Mouse (Mus musculus): ENCODE data around the gene Smok3a. TPM values are rescaled to one million over a fixed set of nuclear protein-coding genes. Genes with fewer than 3 reads are reported as not detected.
"Not testable (repeated sequence)": the region's sequence is repeated elsewhere in the genome, so short reads cannot be mapped to it uniquely, and the experiment has no call there.

The Smok3a gene
- polyA plus RNA-seq (2014; fragmentation: Nextera tagmentation; extraction: Ambion mirVana) = not detected in 2 replicates

DNA sequence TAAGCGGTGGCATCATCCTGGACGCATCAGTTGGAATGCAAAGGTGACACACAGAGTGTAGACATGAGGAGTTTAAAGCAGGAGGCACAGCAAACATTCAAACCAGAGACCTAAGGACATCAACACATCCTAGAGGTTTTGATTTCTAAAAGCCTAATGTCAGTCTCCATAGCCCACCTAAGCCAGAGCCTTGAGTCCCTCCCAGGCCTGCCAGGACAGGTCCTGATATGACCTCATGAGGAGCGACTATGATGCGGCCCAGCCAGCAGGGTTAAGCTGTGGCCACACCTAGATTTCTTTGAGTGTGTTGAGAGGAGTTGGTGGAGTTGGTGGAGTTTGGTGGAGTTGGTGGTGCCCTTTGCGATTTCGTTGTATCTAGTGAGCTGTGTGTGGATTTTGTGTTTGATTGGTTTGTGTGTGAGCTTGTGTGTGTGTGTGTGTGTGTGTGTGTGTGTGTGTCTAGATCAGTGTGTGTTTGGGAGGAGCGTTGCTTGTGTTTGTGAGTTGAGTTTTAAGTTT, at the start of gene Smok3a, which contains the start of gene Smok3b:
Gene Smok3a, plus strand, starts transcription at position 301 of the 519 bp plus-strand sequence.
Gene Smok3b, plus strand, starts transcription at position 469 of the 519 bp plus-strand sequence.
- H3K9ac ChIP-seq (ENCODE audit: low read length); H3K9me3 ChIP-seq (ENCODE audit: control insufficient read depth, low read length); ATAC-seq (replicated peaks; ENCODE audit: low FRiP score); DNase-seq (ENCODE audit: low spot score); H3K4me1 ChIP-seq (replicated peaks; ENCODE audit: control insufficient read depth, insufficient read depth, low read length); H3K36me3 ChIP-seq (ENCODE audit: control insufficient read depth, insufficient read depth, low read length); H3K27ac ChIP-seq (ENCODE audit: low read depth, low read length); H3K27me3 ChIP-seq (ENCODE audit: control insufficient read depth, insufficient read depth, low read length); H3K4me3 ChIP-seq (ENCODE audit: low read depth, low read length); H3K4me2 ChIP-seq (ENCODE audit: low read depth, low read length, severe bottlenecking): not testable (repeated sequence)
- WGBS = 89% methylated on average over 3 of the region's 7 CpGs

DNA sequence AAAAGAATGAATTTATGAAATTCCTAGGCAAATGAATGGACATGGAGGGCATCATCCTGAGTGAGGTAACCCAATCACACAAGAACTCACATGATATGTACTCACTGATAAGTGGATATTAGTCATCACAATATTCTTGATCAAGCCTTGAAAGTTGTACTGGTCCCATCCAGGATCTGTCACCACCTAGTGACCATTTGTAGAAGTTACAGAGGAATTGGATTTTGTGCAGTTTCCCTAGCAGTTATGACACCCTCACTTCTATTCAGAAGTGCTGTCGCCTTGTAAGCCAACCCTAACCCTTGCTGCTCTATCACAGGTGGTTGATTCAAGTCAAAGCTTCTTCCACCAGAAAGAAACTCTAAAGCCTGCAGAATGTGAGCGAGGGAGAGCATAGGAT, 47.9 kb upstream of the Smok3a start:
- H3K4me1 ChIP-seq (replicated peaks; ENCODE audit: control insufficient read depth, insufficient read depth, low read length) = no peaks in the 10 kb centered on the region
- DNase-seq (ENCODE audit: low spot score) (no peak), ATAC-seq (replicated peaks; ENCODE audit: low FRiP score) (no peak)
- no peaks in the 10 kb centered on the region for H3K9me3 ChIP-seq (ENCODE audit: control insufficient read depth, low read length)
- 69% methylated on average over 2 of the region's 2 CpGs for WGBS
- no peak overlapping the region for H3K9ac ChIP-seq (ENCODE audit: low read length)
- no peak overlapping the region for H3K4me2 ChIP-seq (ENCODE audit: low read depth, low read length, severe bottlenecking)
- no peak overlapping the region for H3K4me3 ChIP-seq (ENCODE audit: low read depth, low read length)
- H3K27ac ChIP-seq (ENCODE audit: low read depth, low read length) = no peak overlapping the region
- no peaks in the 10 kb centered on the region for H3K27me3 ChIP-seq (ENCODE audit: control insufficient read depth, insufficient read depth, low read length)
- H3K36me3 ChIP-seq (ENCODE audit: control insufficient read depth, insufficient read depth, low read length) = no peaks in the 10 kb centered on the region

DNA sequence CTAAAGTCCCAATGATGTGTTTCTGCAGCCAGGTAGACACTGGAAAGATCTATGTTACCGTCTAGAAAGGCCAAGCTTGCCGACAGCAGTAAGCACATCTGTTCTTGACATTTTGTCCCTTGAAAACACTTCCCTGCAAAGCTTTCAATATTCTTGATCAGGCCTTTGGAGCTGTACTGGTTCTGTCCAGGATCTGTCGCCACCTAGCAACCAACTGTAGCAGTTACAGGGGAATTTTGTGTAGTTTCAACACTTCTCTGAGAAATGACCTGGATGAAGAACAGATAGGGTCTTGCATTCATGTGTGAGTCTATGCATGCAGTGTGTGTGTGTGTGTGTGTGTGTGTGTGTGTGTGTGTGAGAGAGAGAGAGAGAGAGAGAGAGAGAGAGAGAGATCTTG, 47.3 kb upstream of the Smok3a start:
- DNase-seq (ENCODE audit: low spot score) = no peak
- H3K9ac ChIP-seq (ENCODE audit: low read length) = no peak overlapping the region
- H3K27me3 ChIP-seq (ENCODE audit: control insufficient read depth, insufficient read depth, low read length) = no peaks in the 10 kb centered on the region
- 65% methylated on average over 3 of the region's 3 CpGs for WGBS
- H3K4me1 ChIP-seq (replicated peaks; ENCODE audit: control insufficient read depth, insufficient read depth, low read length) = no peaks in the 10 kb centered on the region
- no peaks in the 10 kb centered on the region for H3K9me3 ChIP-seq (ENCODE audit: control insufficient read depth, low read length)
- no peak overlapping the region for H3K4me2 ChIP-seq (ENCODE audit: low read depth, low read length, severe bottlenecking)
- H3K27ac ChIP-seq (ENCODE audit: low read depth, low read length) = no peak overlapping the region
- no peak for ATAC-seq (replicated peaks; ENCODE audit: low FRiP score)
- no peak overlapping the region for H3K4me3 ChIP-seq (ENCODE audit: low read depth, low read length)
- H3K36me3 ChIP-seq (ENCODE audit: control insufficient read depth, insufficient read depth, low read length) = no peaks in the 10 kb centered on the region

DNA sequence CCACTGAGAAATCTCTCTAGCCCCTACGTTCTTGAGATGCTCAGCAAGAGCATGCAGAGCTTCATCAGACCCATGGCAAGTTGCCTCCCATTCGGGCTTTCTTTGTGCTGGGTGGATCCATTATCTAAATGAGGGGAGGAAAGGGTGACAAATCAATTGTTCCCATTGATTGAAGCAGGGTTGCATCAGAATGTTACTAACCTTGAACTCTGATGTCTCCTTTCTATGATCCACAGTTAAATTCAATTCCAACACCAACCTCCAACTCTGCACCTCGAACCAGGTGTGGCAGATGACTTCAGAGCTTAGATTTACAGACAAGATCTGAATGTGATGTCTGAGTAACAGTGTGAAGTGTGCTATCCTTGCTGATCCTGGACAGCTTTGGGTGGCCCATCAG, 46.3 kb upstream of the Smok3a start:
- Histone ChIP-seq H3K4me2 (ENCODE audit: low read depth, low read length, severe bottlenecking) (no peak overlapping the region), H3K9ac (ENCODE audit: low read length) (no peak overlapping the region), H3K27ac (ENCODE audit: low read depth, low read length) (no peak overlapping the region), H3K36me3 (ENCODE audit: control insufficient read depth, insufficient read depth, low read length) (no peaks in the 10 kb centered on the region), H3K4me1 (replicated peaks; ENCODE audit: control insufficient read depth, insufficient read depth, low read length) (no peaks in the 10 kb centered on the region), H3K27me3 (ENCODE audit: control insufficient read depth, insufficient read depth, low read length) (no peaks in the 10 kb centered on the region), H3K9me3 (ENCODE audit: control insufficient read depth, low read length) (no peaks in the 10 kb centered on the region), H3K4me3 (ENCODE audit: low read depth, low read length) (no peak overlapping the region)
- DNase-seq (ENCODE audit: low spot score) (no peak), ATAC-seq (replicated peaks; ENCODE audit: low FRiP score) (no peak)
- 67% methylated on average over 3 of the region's 3 CpGs for WGBS

DNA sequence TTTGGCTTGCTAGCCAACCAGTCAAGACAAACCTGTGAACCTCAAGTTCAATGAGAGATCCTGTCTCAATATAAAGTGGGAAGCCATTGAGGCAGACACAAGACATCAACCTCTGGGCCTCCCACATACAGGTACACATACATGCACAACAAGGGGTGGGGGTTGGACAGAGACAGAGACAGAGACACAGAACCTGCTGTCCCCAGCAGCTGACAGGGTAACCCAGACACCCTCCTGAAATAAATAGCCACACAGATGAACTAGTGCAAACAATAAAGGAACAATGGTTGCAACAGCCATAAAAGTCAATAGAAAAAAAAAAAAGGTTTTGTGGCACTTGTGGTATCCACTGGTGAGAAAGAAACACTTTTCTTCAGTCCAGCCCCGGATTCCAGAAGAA, 45.6 kb upstream of the Smok3a start:
- Histone ChIP-seq H3K36me3 (ENCODE audit: control insufficient read depth, insufficient read depth, low read length) (no peaks in the 10 kb centered on the region), H3K4me1 (replicated peaks; ENCODE audit: control insufficient read depth, insufficient read depth, low read length) (no peaks in the 10 kb centered on the region), H3K9me3 (ENCODE audit: control insufficient read depth, low read length) (no peaks in the 10 kb centered on the region), H3K4me2 (ENCODE audit: low read depth, low read length, severe bottlenecking) (no peak overlapping the region), H3K27ac (ENCODE audit: low read depth, low read length) (no peak overlapping the region), H3K4me3 (ENCODE audit: low read depth, low read length) (no peak overlapping the region), H3K27me3 (ENCODE audit: control insufficient read depth, insufficient read depth, low read length) (no peaks in the 10 kb centered on the region), H3K9ac (ENCODE audit: low read length) (no peak overlapping the region)
- no peak for DNase-seq (ENCODE audit: low spot score)
- WGBS = 78% methylated on average over 1 of the region's 1 CpGs
- no peak for ATAC-seq (replicated peaks; ENCODE audit: low FRiP score)

DNA sequence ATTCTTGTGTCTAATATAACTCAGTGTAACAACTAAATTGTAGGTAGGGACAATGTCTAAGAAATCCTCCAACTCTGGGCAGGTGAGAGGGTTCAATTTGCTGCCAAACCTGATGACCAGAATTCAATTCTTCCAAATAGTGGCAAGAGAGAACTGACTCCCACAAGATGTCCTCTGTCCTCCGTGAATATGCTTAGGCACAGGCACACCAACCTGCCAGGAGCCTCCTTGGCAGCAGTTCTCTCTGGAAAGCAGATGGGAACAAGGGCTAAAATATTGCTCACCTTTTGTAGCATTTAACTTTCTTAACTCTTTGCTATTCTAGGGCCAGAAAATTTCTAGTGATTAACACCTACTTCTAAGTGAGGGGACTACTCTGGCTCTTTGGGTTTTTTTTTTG, 43.8 kb upstream of the Smok3a start:
- Histone ChIP-seq H3K27ac (ENCODE audit: low read depth, low read length) (no peak overlapping the region), H3K36me3 (ENCODE audit: control insufficient read depth, insufficient read depth, low read length) (no peaks in the 10 kb centered on the region), H3K4me1 (replicated peaks; ENCODE audit: control insufficient read depth, insufficient read depth, low read length) (no peaks in the 10 kb centered on the region), H3K4me3 (ENCODE audit: low read depth, low read length) (no peak overlapping the region), H3K4me2 (ENCODE audit: low read depth, low read length, severe bottlenecking) (no peak overlapping the region), H3K9ac (ENCODE audit: low read length) (no peak overlapping the region), H3K27me3 (ENCODE audit: control insufficient read depth, insufficient read depth, low read length) (no peaks in the 10 kb centered on the region), H3K9me3 (ENCODE audit: control insufficient read depth, low read length) (no peaks in the 10 kb centered on the region)
- 34% methylated on average over 1 of the region's 1 CpGs for WGBS
- DNase-seq (ENCODE audit: low spot score) = no peak
- no peak for ATAC-seq (replicated peaks; ENCODE audit: low FRiP score)

DNA sequence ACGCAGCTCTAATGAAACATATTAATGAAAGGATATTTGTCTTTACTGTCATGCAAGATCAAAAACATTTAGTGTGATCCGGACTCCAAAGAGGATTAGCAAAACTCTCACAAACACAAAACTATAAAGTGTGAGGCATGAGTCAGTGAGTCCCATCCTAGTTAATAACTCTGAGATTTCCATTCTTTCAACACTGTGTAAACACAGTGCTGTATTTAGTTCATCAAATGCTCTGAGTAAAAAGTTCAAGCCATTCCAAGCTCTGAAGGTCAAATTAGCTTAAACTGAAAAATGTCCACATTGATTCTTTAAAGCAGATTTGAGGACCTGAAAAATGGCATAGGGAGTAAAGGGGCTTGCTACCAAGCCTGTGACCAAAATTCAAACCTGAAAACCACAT, 42.0 kb upstream of the Smok3a start:
- no peak for DNase-seq (ENCODE audit: low spot score)
- Histone ChIP-seq H3K27me3 (ENCODE audit: control insufficient read depth, insufficient read depth, low read length) (no peaks in the 10 kb centered on the region), H3K4me2 (ENCODE audit: low read depth, low read length, severe bottlenecking) (no peak overlapping the region), H3K27ac (ENCODE audit: low read depth, low read length) (no peak overlapping the region), H3K9me3 (ENCODE audit: control insufficient read depth, low read length) (no peaks in the 10 kb centered on the region), H3K9ac (ENCODE audit: low read length) (no peak overlapping the region), H3K36me3 (ENCODE audit: control insufficient read depth, insufficient read depth, low read length) (no peaks in the 10 kb centered on the region), H3K4me1 (replicated peaks; ENCODE audit: control insufficient read depth, insufficient read depth, low read length) (no peaks in the 10 kb centered on the region), H3K4me3 (ENCODE audit: low read depth, low read length) (no peak overlapping the region)
- ATAC-seq (replicated peaks; ENCODE audit: low FRiP score) = no peak
- 77% methylated on average over 2 of the region's 2 CpGs for WGBS

DNA sequence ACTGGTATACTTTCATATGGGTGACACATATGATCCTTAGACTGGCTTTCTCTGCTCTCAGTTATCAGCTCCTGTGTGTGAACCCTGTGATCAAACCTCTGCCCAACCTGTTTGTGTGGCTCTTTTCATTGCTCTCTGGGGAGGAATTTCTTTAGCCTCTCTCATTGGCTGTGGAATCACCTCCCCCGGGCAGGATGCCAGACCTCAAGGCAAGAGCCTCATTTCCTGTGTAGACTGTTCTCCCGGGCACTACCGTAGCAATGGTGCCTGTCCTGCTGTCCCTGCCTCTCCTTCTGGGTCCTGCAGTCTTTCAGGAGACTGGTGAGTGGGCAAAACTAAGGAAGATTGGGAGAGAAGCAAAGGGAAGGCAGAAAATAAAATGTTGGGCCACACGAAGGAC, 39.8 kb upstream of the Smok3a start, which contains the start of gene Azgp1:
Gene Azgp1, plus strand, starts transcription at position 221 of the 400 bp plus-strand sequence.
- no peaks in the 10 kb centered on the region for H3K9me3 ChIP-seq (ENCODE audit: control insufficient read depth, low read length)
- H3K27me3 ChIP-seq (ENCODE audit: control insufficient read depth, insufficient read depth, low read length) = no peaks in the 10 kb centered on the region
- no peaks in the 10 kb centered on the region for H3K36me3 ChIP-seq (ENCODE audit: control insufficient read depth, insufficient read depth, low read length)
- DNase-seq (ENCODE audit: low spot score) (no peak), ATAC-seq (replicated peaks; ENCODE audit: low FRiP score) (no peak)
- no peak within 1 kb of the TSS for H3K9ac ChIP-seq (ENCODE audit: low read length)
- H3K4me1 ChIP-seq (replicated peaks; ENCODE audit: control insufficient read depth, insufficient read depth, low read length) = no peaks in the 10 kb centered on the region
- H3K4me3 ChIP-seq (ENCODE audit: low read depth, low read length) = no peak within 1 kb of the TSS
- H3K4me2 ChIP-seq (ENCODE audit: low read depth, low read length, severe bottlenecking) = no peak within 1 kb of the TSS
- 82% methylated on average over 4 of the region's 4 CpGs for WGBS
- no peak within 1 kb of the TSS for H3K27ac ChIP-seq (ENCODE audit: low read depth, low read length)

DNA sequence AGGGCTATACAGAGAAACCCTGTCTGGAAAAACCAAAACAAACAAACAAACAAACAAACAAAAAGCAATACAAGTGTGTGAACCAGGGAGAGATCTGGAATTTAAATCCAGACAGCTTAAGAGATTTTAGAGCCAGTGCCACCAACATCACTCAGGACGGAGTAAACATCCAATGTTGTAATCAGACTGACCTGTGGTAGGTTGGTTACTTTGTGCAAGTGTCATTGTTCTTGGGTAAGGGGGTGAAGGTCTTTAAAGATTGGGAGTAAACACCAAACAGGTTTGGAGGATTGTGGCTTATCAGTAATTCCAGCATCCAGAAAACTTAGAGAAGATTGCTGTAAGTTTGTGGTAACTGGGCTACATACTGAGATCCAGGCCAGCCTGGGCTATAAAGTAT, 34.7 kb upstream of the Smok3a start:
- Histone ChIP-seq H3K4me3 (ENCODE audit: low read depth, low read length) (no peak overlapping the region), H3K4me1 (replicated peaks; ENCODE audit: control insufficient read depth, insufficient read depth, low read length) (no peaks in the 10 kb centered on the region), H3K27ac (ENCODE audit: low read depth, low read length) (no peak overlapping the region), H3K9me3 (ENCODE audit: control insufficient read depth, low read length) (no peaks in the 10 kb centered on the region), H3K27me3 (ENCODE audit: control insufficient read depth, insufficient read depth, low read length) (no peaks in the 10 kb centered on the region), H3K9ac (ENCODE audit: low read length) (no peak overlapping the region), H3K36me3 (ENCODE audit: control insufficient read depth, insufficient read depth, low read length) (no peaks in the 10 kb centered on the region), H3K4me2 (ENCODE audit: low read depth, low read length, severe bottlenecking) (no peak overlapping the region)
- 83% methylated on average over 1 of the region's 1 CpGs for WGBS
- ATAC-seq (replicated peaks; ENCODE audit: low FRiP score) (no peak), DNase-seq (ENCODE audit: low spot score) (no peak)
